Mouse (Mus musculus) liver, embryonic 14.5 days (tissue): ENCODE data around the gene Ubl3. TPM values are rescaled to one million over a fixed set of nuclear protein-coding genes. Genes with fewer than 3 reads are reported as not detected.

Experiments used
- ATAC-seq: fragments of 200-750 bp; cut with Nextera tagmentation; 2 replicates; pipeline ENCODE4 v1.8.0; 2017; ENCODE audit warnings: moderate number of reproducible peaks, mild to moderate bottlenecking, moderate library complexity; ENCODE audit not compliant: insufficient read depth
- DNase-seq, 3 experiments: peaks; one replicate each; pipeline ENCODE4 v3.0.0-alpha.2; 2012 to 2013; ENCODE audit warnings: low read depth in 3 of 3, low spot score in 3 of 3
- H3K27ac ChIP-seq: fragments of 300-500 bp; sonication (generic); 2 replicates; pipeline ENCODE4 v1.5.1; 2014; ENCODE audit warnings: moderate library complexity, mild to moderate bottlenecking, control low read depth, inconsistent platforms
- H3K27me3 ChIP-seq: fragments of 300-500 bp; sonication (generic); 2 replicates; pipeline ENCODE4 v1.6.1; 2014; ENCODE audit warnings: mild to moderate bottlenecking, low read length, moderate library complexity; ENCODE audit not compliant: control insufficient read depth, insufficient read depth
- H3K36me3 ChIP-seq: fragments of 300-500 bp; sonication (generic); replicated peaks from 2 replicates; pipeline ENCODE4 v1.6.1; 2014; ENCODE audit warnings: low read depth; ENCODE audit not compliant: control insufficient read depth, insufficient read depth
- H3K4me1 ChIP-seq, 2 experiments: fragments of 200-500 bp in 1 of 2; fragments of 300-500 bp in 1 of 2; sonication (generic) in 1 of 2; replicated peaks; 2 replicates each; pipeline ENCODE4 v1.6.1; 2012 to 2014; ENCODE audit warnings: antibody characterized with exemption in 1 of 2, inconsistent platforms in 1 of 2, low read length in 1 of 2; ENCODE audit not compliant: control insufficient read depth in 2 of 2, insufficient read depth in 2 of 2
- H3K4me2 ChIP-seq: fragments of 300-500 bp; sonication (generic); 2 replicates; pipeline ENCODE4 v1.6.1; 2014; ENCODE audit warnings: low read depth, mild to moderate bottlenecking, control low read depth, moderate library complexity
- H3K4me3 ChIP-seq, 2 experiments: fragments of 200-500 bp in 1 of 2; fragments of 300-500 bp in 1 of 2; sonication (generic) in 1 of 2; 2 replicates each; pipeline ENCODE4 v1.5.1; 2012 to 2014; ENCODE audit warnings: low read depth in 2 of 2, low read length in 2 of 2, mild to moderate bottlenecking in 2 of 2, control low read depth in 1 of 2, inconsistent platforms in 1 of 2, moderate library complexity in 1 of 2; ENCODE audit not compliant: insufficient read depth in 1 of 2
- H3K9ac ChIP-seq: fragments of 300-500 bp; sonication (generic); replicated peaks from 2 replicates; pipeline ENCODE4 v1.6.1; 2014; ENCODE audit warnings: mild to moderate bottlenecking, control low read depth, moderate library complexity
- H3K9me3 ChIP-seq: fragments of 300-500 bp; sonication (generic); 2 replicates; pipeline ENCODE4 v1.6.1; 2016; ENCODE audit warnings: low read length, mixed read lengths; ENCODE audit not compliant: control insufficient read depth
- CTCF ChIP-seq: IDR thresholded peaks from 2 replicates; pipeline ENCODE4 v1.5.1; 2016; ENCODE audit warnings: antibody characterized with exemption, low read depth, control low read depth
- EP300 ChIP-seq: IDR thresholded peaks from 2 replicates; pipeline ENCODE4 v1.6.1; 2016; ENCODE audit warnings: antibody characterized with exemption, low read depth
- WGBS: fragments of 180-500 bp; shearing (Covaris S2); extraction: QIAGEN DNeasy Blood & Tissue Kit; methylation state at CpG from one replicate; pipeline ENCODE4 v1.1.7; 2014; ENCODE audit not compliant: insufficient replicate concordance; 5-methylcytosine and 5-hydroxymethylcytosine counted together
- polyA plus RNA-seq, 2 experiments: library from polyadenylated mRNA; depleted of rRNA in 1 of 2; stranded (reverse) in 1 of 2; unstranded in 1 of 2; fragments of >200 nt; fragmentation: Nextera tagmentation in 1 of 2; extraction: Ambion mirVana in 1 of 2; gene quantifications; 2 replicates each; pipeline versions ENCODE4 v1.2.1 to v1.2.3; 2012 to 2014

Gene Ubl3
- polyA plus RNA-seq, 2 experiments = 6.3 to 16.0 TPM

- no peaks in the 10 kb centered on the region for H3K4me1 ChIP-seq
- WGBS = 65% methylated on average over 7 of the region's 7 CpGs
- no peaks in the 10 kb centered on the region for H3K27me3 ChIP-seq
- H3K4me2 ChIP-seq = no peak overlapping the region
- no peak for TF ChIP-seq EP300
- no peaks in the 10 kb centered on the region for H3K36me3 ChIP-seq
- H3K4me3 ChIP-seq = no peak overlapping the region
- no peak for ATAC-seq
- H3K9ac ChIP-seq = no peak overlapping the region
- H3K9me3 ChIP-seq = no peaks in the 10 kb centered on the region
- DNase-seq = no peak
- H3K27ac ChIP-seq = no peak overlapping the region
These were observed 78.2 kb downstream of the Ubl3 start for GRCm38 (mm10) chr5:148474346-148474745.

- H3K27ac ChIP-seq = no peak overlapping the region
- no peak overlapping the region for H3K4me2 ChIP-seq
- DNase-seq (no peak), ATAC-seq (no peak)
- TF ChIP-seq CTCF = no peak
- no peak for TF ChIP-seq EP300
- no peak overlapping the region for H3K4me3 ChIP-seq
- H3K27me3 ChIP-seq = no peaks in the 10 kb centered on the region
- 51% methylated on average over 14 of the region's 14 CpGs for WGBS
- no peaks in the 10 kb centered on the region for H3K4me1 ChIP-seq
- H3K9ac ChIP-seq = no peak overlapping the region
- no peaks in the 10 kb centered on the region for H3K36me3 ChIP-seq
- no peaks in the 10 kb centered on the region for H3K9me3 ChIP-seq
These were observed 83.8 kb downstream of the Ubl3 start for GRCm38 (mm10) chr5:148468626-148469441.

GRCm38 (mm10) chr5:148466933-148467607 lies 85.5 kb downstream of the Ubl3 start:
- DNase-seq (no peak), ATAC-seq (no peak)
- Histone ChIP-seq H3K9me3 (no peaks in the 10 kb centered on the region), H3K36me3 (no peaks in the 10 kb centered on the region), H3K27me3 (no peaks in the 10 kb centered on the region), H3K27ac (no peak overlapping the region), H3K9ac (no peak overlapping the region), H3K4me2 (no peak overlapping the region), H3K4me3 (no peak overlapping the region), H3K4me1 (no peaks in the 10 kb centered on the region)
- WGBS = 43% methylated on average over 8 of the region's 8 CpGs
- TF ChIP-seq EP300 (no peak), CTCF (no peak)

- ATAC-seq (no peak), DNase-seq (no peak)
- Histone ChIP-seq H3K4me2 (no peak overlapping the region), H3K9ac (no peak overlapping the region), H3K27me3 (no peaks in the 10 kb centered on the region), H3K9me3 (no peaks in the 10 kb centered on the region), H3K36me3 (no peaks in the 10 kb centered on the region), H3K4me3 (no peak overlapping the region), H3K4me1 (no peaks in the 10 kb centered on the region), H3K27ac (no peak overlapping the region)
- no peak for TF ChIP-seq CTCF
- TF ChIP-seq EP300 = no peak
- 60% methylated on average over 5 of the region's 5 CpGs for WGBS
These were observed 86.5 kb downstream of the Ubl3 start for GRCm38 (mm10) chr5:148466116-148466515.

GRCm38 (mm10) chr5:148465091-148465490 lies 87.5 kb downstream of the Ubl3 start:
- ATAC-seq (no peak), DNase-seq (no peak)
- 70% methylated on average over 9 of the region's 9 CpGs for WGBS
- no peak overlapping the region for H3K27ac ChIP-seq
- H3K4me3 ChIP-seq = no peak overlapping the region
- no peak overlapping the region for H3K4me2 ChIP-seq
- H3K4me1 ChIP-seq = no peaks in the 10 kb centered on the region
- TF ChIP-seq EP300 (no peak), CTCF (no peak)
- no peaks in the 10 kb centered on the region for H3K36me3 ChIP-seq
- H3K9me3 ChIP-seq = peaks cover 4% of the 10 kb centered on the region
- no peak overlapping the region for H3K9ac ChIP-seq
- H3K27me3 ChIP-seq = no peaks in the 10 kb centered on the region
